Mouse (Mus musculus) ES-Bruce4 (cell line): ENCODE results near the gene Wdr6.

Source experiments
- CTCF ChIP-seq: IDR thresholded peaks from one replicate; pipeline ENCODE4 v1.8.1; 2011; ENCODE audit warnings: low read depth, low read length
- POLR2A ChIP-seq: IDR thresholded peaks from one replicate; pipeline ENCODE4 v1.8.1; 2011; ENCODE audit warnings: low read length; ENCODE audit not compliant: insufficient read depth

DNA sequence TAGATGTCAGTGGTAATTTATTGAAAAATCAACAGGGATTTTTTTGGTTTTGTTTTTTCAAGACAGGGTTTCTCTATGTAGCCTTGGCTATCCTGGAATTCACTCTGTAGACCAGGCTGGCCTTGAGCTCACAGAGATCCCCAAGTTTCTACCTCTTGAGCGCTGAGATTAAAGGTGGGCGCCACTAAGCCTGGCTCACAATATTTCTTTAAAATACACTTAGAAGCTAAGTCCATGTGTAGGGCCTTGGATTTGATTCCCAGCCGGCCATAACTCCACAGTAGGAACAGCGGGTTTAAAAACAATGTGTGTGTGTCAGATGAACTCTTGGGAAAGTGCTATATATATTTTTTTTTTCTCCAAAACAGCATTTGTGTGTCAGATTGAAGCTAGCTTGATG is 55.2 kb downstream of the Wdr6 start:
- TF ChIP-seq CTCF, result no peak
- TF ChIP-seq POLR2A, result no peak
